In the genomic region with DNA sequence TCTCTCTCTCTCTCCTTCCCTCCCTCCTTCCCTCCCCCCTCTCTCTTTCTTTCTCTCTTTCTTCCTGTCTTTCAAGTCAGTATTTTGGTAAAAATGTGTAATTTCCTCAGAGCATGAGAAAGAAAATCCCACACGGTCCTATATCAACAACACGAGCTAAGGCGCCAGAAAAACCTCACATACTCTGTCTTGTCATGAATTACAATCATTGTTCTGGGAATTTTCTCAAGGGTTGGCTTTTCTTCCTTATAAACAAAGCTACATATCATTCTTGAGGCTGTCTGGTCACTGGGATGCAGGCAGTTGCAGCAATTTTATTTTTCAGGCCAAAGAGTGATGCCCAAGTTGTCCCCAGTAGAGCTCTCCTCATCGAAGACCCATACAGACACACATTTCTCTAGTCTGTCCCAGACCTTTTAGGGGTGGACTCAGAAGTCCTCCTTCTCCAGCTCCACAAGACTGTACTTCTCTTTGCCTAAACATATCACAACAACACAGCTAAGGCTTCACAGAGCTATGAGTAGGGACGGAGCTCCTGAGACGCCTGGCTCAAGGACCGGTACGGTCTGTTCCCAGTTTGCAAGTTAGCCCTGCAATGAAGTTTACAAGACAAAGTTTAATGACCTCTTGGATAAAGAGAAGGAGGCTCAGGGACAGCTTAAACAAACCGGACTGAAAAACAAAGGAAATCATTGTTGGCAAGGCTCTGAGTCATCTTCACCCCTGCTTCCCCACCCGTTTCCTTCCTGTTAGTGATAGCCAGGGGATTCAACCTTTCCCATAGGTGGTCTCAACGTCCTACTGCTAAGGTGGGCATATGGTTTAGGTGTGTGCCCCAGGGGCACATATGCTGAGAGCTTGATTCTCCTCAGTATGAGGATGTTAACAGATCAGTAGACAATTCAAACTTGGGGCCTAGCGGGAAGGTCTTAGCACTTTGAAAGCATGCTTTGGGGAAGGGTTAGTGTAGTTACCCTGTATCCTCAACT, we compare ENCODE assay signal across 14 mouse cellular contexts.
DNase-seq lines count a peak whose midpoint lies in the region; ATAC-seq and TF ChIP-seq lines count a peak whose summit lies in the region.
"Had no signal": no experiment of that assay in that cellular context is flagged by ENCODE, and none has a peak within 500 bp of the region (broad histone marks: within the 10 kb centered on the region; RNA-seq: fewer than 3 reads in every experiment).

No protein-coding gene starts in this region.

- DNase-seq in kidney, adult 2 months = peak; percentile 28
- no peak for DNase-seq in kidney, adult 9 months
- peak; percentile 25 for DNase-seq in ovary, adult 18-20 months (ENCODE audit: low spot score)
- DNase-seq in ovary, postnatal 10 days (ENCODE audit: low spot score) = no peak
- peak; percentile 62 for DNase-seq in testis, postnatal 14 days (ENCODE audit: low spot score)
- DNase-seq in left cerebral cortex, postnatal 14 days (ENCODE audit: low spot score in 2 of 2) = no peak
- DNase-seq: cerebellum, adult 2 months had no signal

- WGBS in kidney, adult 2 months = 68% methylated on average over 12 of the region's 12 CpGs
- 22% methylated on average over 12 of the region's 12 CpGs for WGBS in intestine, postnatal 0 days

- H3K9me3 ChIP-seq in intestine, postnatal 0 days (ENCODE audit: control insufficient read depth) = no peaks in the 10 kb centered on the region
- H3K9me3 ChIP-seq: embryonic facial prominence, embryonic 10.5 days; midbrain, embryonic 13.5 days; neural tube, embryonic 12.5 days had no signal

- H3K36me3 ChIP-seq in kidney, adult 2 months (ENCODE audit: control insufficient read depth, insufficient read depth, low read length) = no peaks in the 10 kb centered on the region
- no peaks in the 10 kb centered on the region for H3K36me3 ChIP-seq in intestine, postnatal 0 days (ENCODE audit: control insufficient read depth, insufficient read depth)
- H3K36me3 ChIP-seq: embryonic facial prominence, embryonic 10.5 days; midbrain, embryonic 13.5 days; neural tube, embryonic 12.5 days had no signal

- no peak for TF ChIP-seq CTCF in kidney, adult 2 months (conservative IDR thresholded peaks at IDR 0.05; ENCODE audit: insufficient read depth, insufficient read length, low read depth, low read length)
- TF ChIP-seq CTCF in intestine, postnatal 0 days (IDR thresholded peaks at IDR 0.05; ENCODE audit: low read depth) = no peak

- H3K4me2 ChIP-seq in intestine, postnatal 0 days (replicated peaks; ENCODE audit: low read depth) = no peak overlapping the region
- H3K4me2 ChIP-seq: midbrain, embryonic 13.5 days; neural tube, embryonic 12.5 days had no signal

- intact Hi-C loops in left cerebral cortex, postnatal 14 days (cut with DNase I) = no loop called here

- no peak overlapping the region for H3K4me3 ChIP-seq in kidney, adult 2 months (ENCODE audit: insufficient read depth, low read depth, low read length)
- no peak overlapping the region for H3K4me3 ChIP-seq in intestine, postnatal 0 days (ENCODE audit: low read depth, low read length)
- H3K4me3 ChIP-seq: embryonic facial prominence, embryonic 10.5 days; left cerebral cortex, adult 2 months; midbrain, embryonic 13.5 days; neural tube, embryonic 12.5 days had no signal

- H3K27ac ChIP-seq in kidney, adult 2 months (ENCODE audit: insufficient read depth, low read depth, low read length) = peak overlapping the region; percentile 26; the same call in 1 of the 2 replicates
- H3K27ac ChIP-seq in intestine, postnatal 0 days (ENCODE audit: low read depth, low read length) = peak overlapping the region; percentile 68
- H3K27ac ChIP-seq: embryonic facial prominence, embryonic 10.5 days; left cerebral cortex, adult 2 months; liver, embryonic 14.5 days; midbrain, embryonic 13.5 days; neural tube, embryonic 12.5 days had no signal

- no peaks in the 10 kb centered on the region for H3K4me1 ChIP-seq in kidney, adult 2 months (ENCODE audit: control insufficient read depth, insufficient read depth, low read length)
- H3K4me1 ChIP-seq in intestine, postnatal 0 days (replicated peaks; ENCODE audit: control insufficient read depth, insufficient read depth, low read length) = peaks cover 5% of the 10 kb centered on the region; the same call in 1 of the 2 replicates
- H3K4me1 ChIP-seq: embryonic facial prominence, embryonic 10.5 days; midbrain, embryonic 13.5 days; neural tube, embryonic 12.5 days had no signal

- H3K27me3 ChIP-seq in kidney, adult 2 months (replicated peaks; ENCODE audit: control insufficient read depth, insufficient read depth, low read length) = no peaks in the 10 kb centered on the region
- no peaks in the 10 kb centered on the region for H3K27me3 ChIP-seq in intestine, postnatal 0 days (replicated peaks; ENCODE audit: control insufficient read depth, insufficient read depth, low read length)
- H3K27me3 ChIP-seq: midbrain, embryonic 13.5 days; neural tube, embryonic 12.5 days had no signal

- ATAC-seq in intestine, postnatal 0 days = peak; percentile 81
- no peak for ATAC-seq in frontal cortex, adult (ENCODE audit: low TSS enrichment)
- ATAC-seq: midbrain, embryonic 13.5 days had no signal

- no peak overlapping the region for H3K9ac ChIP-seq in intestine, postnatal 0 days (ENCODE audit: low read depth, low read length)
- H3K9ac ChIP-seq: liver, embryonic 14.5 days; midbrain, embryonic 13.5 days; neural tube, embryonic 12.5 days had no signal

- no peak for TF ChIP-seq POLR2A in kidney, adult 2 months (IDR thresholded peaks at IDR 0.05; ENCODE audit: low read depth, low read length)

Comparison
In these comparisons a context has a peak if more than half of its experiments do, and no peak if none do; other contexts are left out.
1. DNase-seq: peak in kidney, adult 2 months (single experiment), ovary, adult 18-20 months (single experiment) and testis, postnatal 14 days (single experiment); none in kidney, adult 9 months (single experiment), ovary, postnatal 10 days (single experiment) and left cerebral cortex, postnatal 14 days (0 of 2).